Mouse (Mus musculus) midbrain, embryonic 15.5 days (tissue): ENCODE measurements around the gene Slc25a33. TPM values are rescaled to one million over a fixed set of nuclear protein-coding genes. Genes with fewer than 3 reads are reported as not detected.

Source experiments
- ATAC-seq: fragments of 200-750 bp; cut with Nextera tagmentation; replicated peaks from 2 replicates; pipeline ENCODE4 v1.8.0; 2017; ENCODE audit warnings: moderate TSS enrichment
- H3K27ac ChIP-seq: fragments of 300-500 bp; sonication (generic); 2 replicates; pipeline ENCODE4 v1.5.1; 2015; ENCODE audit warnings: mild to moderate bottlenecking, inconsistent platforms
- H3K27me3 ChIP-seq: fragments of 300-500 bp; sonication (generic); replicated peaks from 2 replicates; pipeline ENCODE4 v1.6.1; 2015; ENCODE audit warnings: inconsistent platforms
- H3K36me3 ChIP-seq: fragments of 300-500 bp; sonication (generic); replicated peaks from 2 replicates; pipeline ENCODE4 v1.6.1; 2015; ENCODE audit warnings: inconsistent platforms
- H3K4me1 ChIP-seq: fragments of 300-500 bp; sonication (generic); 2 replicates; pipeline ENCODE4 v1.6.1; 2015; ENCODE audit warnings: inconsistent platforms
- H3K4me2 ChIP-seq: fragments of 300-500 bp; sonication (generic); 2 replicates; pipeline ENCODE4 v1.6.1; 2015; ENCODE audit warnings: inconsistent platforms, mild to moderate bottlenecking, moderate library complexity
- H3K4me3 ChIP-seq: fragments of 300-500 bp; sonication (generic); 2 replicates; pipeline ENCODE4 v1.5.1; 2015; ENCODE audit warnings: mild to moderate bottlenecking, inconsistent platforms
- H3K9ac ChIP-seq: fragments of 300-500 bp; sonication (generic); 2 replicates; pipeline ENCODE4 v1.6.1; 2015; ENCODE audit warnings: mild to moderate bottlenecking, inconsistent platforms
- H3K9me3 ChIP-seq: fragments of 300-500 bp; sonication (generic); 2 replicates; pipeline ENCODE4 v1.6.1; 2016; ENCODE audit warnings: inconsistent platforms
- WGBS: fragments of 180-500 bp; shearing (Covaris S2); methylation state at CpG from one replicate; pipeline ENCODE4 v1.1.7; 2015; ENCODE audit warnings: mixed read lengths; 5-methylcytosine and 5-hydroxymethylcytosine counted together
- polyA plus RNA-seq: library from polyadenylated mRNA; unstranded; fragments of >200 nt; fragmentation: Nextera tagmentation; extraction: Ambion mirVana; gene quantifications from 2 replicates; pipeline ENCODE4 v1.2.1, GENCODE M21; 2015

The Slc25a33 gene
- polyA plus RNA-seq, 1 experiment from 2014 or later, result 27.4 TPM

DNA sequence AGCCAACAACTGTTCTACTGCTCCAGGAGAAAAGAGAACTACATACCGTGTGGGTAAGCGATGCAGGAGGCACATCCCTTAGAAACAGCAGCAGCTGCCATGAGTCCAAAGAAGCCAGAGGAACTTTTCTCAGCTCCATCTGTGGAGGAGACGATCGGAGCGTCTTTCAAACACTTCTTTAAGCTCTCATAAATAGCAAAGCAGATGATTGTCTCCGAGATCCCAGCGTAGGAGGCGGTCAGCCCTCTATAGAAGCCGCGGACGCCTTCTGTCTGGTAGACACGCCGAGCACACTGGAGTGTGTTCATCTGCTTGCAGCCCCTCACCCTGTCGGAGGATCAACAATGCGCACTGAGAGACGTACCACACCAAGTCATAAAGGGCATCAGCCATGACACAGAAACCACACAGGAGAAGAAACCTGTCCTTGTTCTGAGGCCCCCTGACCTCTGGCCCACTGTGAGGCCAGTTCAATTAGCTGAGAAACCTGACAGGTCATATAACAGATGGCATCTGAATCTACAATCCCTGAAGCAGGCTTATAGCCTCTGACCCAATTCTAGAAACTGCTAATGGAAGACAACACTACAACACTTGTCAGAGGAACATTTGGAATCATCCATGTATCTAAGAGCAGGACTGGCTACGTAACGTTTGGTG is 24.9 kb downstream of the Slc25a33 start:
- 0 out of 2 replicates have a peak, but pooled peaks cover 4% of the 10 kb centered on the region for H3K27me3 ChIP-seq
- no peak for ATAC-seq

DNA sequence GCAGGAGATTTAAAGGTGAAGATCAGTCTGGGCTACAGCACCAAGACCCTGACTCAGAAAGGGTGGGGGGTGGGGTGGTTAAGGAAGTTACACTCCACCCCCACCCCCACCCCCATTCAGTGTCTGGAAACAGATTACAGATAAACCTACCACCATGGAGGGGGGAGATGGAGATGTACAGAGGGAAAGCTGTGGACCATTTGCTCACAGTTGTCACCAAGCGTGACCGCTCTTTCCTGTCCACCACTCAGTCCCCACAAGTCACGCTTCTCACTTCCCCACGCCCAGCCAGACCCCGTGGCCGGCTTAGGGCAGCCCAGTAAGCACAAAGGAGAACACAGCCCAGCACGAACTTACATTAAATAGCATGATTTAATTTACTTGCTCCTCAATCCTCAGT is 30.0 kb downstream of the Slc25a33 start:
- 81% methylated on average over 7 of the region's 7 CpGs for WGBS
- H3K9ac ChIP-seq, result no peak overlapping the region

More for the DNA sequence above, 24.9 kb downstream of the Slc25a33 start:
- Histone ChIP-seq H3K36me3 (peaks cover 8% of the 10 kb centered on the region; the same call in 1 of the 2 replicates), H3K9me3 (no peaks in the 10 kb centered on the region), H3K4me3 (no peak overlapping the region), H3K4me1 (peaks cover 3% of the 10 kb centered on the region; the same call in 1 of the 2 replicates), H3K27ac (no peak overlapping the region), H3K9ac (no peak overlapping the region), H3K4me2 (no peak overlapping the region)
- 86% methylated on average over 18 of the region's 18 CpGs for WGBS

DNA sequence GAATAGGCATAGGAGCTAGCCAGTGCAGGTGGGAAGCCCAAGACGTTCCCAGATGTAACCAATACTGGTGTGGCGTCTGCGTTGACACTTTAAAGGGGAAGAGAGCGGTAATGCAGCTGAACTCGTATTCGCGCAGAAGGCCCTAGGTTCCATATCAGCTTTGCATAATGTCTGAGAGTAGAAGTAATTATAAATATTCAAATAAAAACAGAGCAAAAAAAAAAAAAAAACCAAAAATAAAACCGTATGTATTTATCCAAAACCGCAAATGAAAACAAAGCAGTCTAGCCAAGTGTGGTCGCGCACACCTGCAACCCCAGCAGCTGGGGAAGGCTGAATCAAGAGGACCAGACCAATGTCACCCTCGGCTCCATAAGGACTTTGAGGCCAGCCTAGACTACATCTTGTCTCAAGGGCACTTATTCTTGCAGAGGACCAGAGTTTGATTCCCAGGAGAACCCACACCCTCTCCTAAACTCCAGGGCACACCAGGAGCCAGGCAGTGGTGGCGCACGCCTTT is 32.0 kb downstream of the Slc25a33 start:
- Histone ChIP-seq H3K36me3 (peaks cover 10% of the 10 kb centered on the region; the same call in 1 of the 2 replicates), H3K4me2 (no peak overlapping the region), H3K9ac (no peak overlapping the region), H3K27ac (no peak overlapping the region), H3K9me3 (no peaks in the 10 kb centered on the region), H3K4me3 (no peak overlapping the region), H3K4me1 (peaks cover 7% of the 10 kb centered on the region), H3K27me3 (no peaks in the 10 kb centered on the region)
- 94% methylated on average over 14 of the region's 14 CpGs for WGBS
- ATAC-seq, result no peak

More for the DNA sequence above, 30.0 kb downstream of the Slc25a33 start:
- no peak overlapping the region for H3K4me2 ChIP-seq
- no peak for ATAC-seq
- no peaks in the 10 kb centered on the region for H3K9me3 ChIP-seq
- H3K36me3 ChIP-seq, result peaks cover 10% of the 10 kb centered on the region; the same call in 1 of the 2 replicates
- no peak overlapping the region for H3K4me3 ChIP-seq
- H3K27ac ChIP-seq, result no peak overlapping the region
- no peaks in the 10 kb centered on the region for H3K27me3 ChIP-seq
- H3K4me1 ChIP-seq, result no peaks in the 10 kb centered on the region

DNA sequence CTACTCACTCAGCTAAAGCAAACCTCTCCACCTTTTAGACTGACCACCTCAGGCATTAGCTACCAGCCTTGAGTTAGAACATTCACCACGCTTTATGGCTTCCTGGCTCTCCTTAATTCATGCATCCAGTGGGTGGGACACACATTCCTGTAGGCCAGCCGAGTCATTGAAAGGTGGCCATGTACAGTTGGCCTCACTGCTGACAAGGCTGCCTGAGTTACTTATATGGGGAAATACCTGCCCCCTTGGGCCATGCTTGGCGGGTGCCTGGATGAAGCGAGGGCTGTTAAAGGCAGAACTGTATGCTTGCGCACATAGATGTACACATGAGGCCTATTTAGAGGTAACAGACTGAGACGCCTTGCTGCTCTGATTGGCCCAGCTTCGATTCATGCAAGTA is 33.8 kb downstream of the Slc25a33 start:
- 92% methylated on average over 7 of the region's 7 CpGs for WGBS
- Histone ChIP-seq H3K9me3 (no peaks in the 10 kb centered on the region), H3K27ac (no peak overlapping the region), H3K4me1 (peaks cover 25% of the 10 kb centered on the region), H3K27me3 (no peaks in the 10 kb centered on the region), H3K4me3 (no peak overlapping the region), H3K36me3 (peaks cover 6% of the 10 kb centered on the region; the same call in 1 of the 2 replicates), H3K4me2 (no peak overlapping the region), H3K9ac (no peak overlapping the region)
- ATAC-seq, result no peak

DNA sequence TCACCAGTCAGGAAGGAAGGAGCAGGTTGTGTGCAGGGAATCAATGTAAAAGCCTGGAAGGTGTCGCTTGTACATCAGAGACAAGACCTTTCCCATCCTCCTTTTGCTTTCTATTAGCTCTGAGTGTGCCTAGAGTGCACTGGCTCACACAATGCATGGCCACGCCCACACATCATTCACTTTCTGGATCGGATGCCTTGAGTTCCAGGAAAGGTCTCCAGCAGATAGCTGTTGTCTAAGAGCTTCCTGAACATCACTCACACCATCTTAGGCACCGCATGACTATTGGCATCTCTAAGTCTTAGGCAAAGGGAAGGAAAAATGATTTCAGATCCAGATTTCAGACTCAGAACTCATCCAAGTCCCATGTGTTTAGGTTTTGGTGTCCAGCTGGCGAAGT is 34.6 kb downstream of the Slc25a33 start:
- H3K9me3 ChIP-seq, result no peaks in the 10 kb centered on the region
- WGBS, result 88% methylated on average over 5 of the region's 5 CpGs

DNA sequence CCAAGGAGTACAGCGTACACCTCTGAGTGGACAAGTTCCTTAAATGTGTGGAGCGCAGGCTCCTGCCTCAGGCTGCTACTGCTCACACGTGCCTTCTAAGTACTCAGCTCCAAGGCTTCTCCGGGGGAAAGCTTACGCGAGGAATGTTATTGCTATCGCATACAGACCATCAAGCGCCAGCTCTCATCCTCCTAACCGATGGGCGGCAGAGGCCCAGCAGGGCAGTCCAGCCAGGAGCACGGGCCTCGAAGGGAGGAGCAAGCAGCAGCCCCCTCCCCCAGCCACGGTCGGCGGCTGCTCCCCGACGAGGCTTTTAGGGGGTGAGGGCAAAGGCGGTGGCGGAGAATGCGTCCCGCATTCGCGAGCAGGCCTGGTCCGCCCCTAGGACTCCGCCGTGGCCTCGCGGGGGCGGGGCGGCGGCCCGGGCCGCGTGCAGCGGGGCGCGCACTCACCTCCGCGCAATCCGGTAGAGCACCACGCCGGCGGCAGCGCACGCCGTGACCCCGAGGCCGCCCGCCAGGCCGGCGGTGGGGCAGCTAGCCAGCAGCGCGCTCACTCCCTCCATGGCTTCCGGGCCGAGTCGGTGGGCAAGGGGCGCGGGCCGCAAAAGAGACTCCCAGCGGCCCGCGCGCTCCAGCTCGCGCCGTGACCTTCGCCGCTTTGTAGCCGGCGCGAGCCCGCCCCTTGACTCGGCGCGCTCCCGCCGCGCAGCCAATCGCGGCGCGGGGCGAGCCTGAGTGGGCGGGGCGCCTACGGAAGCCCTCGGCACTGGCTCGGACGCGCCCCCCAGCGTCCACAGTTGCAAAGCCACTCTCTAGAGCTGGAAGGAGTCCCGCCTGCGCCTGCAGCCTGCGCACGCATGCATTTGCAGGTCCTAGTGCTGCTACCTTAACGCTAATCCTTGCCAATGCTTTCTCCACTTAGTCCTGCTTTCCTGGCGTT is 36.4 kb downstream of the Slc25a33 start, which contains the start of gene Tmem201:
Tmem201 (minus strand) TSS at position 662 of the 942 bp plus-strand sequence.
- Histone ChIP-seq H3K4me1 (peaks cover 51% of the 10 kb centered on the region), H3K4me3 (peak within 1 kb of the TSS; percentile 91), H3K27ac (peak within 1 kb of the TSS; percentile 85), H3K27me3 (no peaks in the 10 kb centered on the region), H3K4me2 (peak within 1 kb of the TSS; percentile 91), H3K9ac (peak within 1 kb of the TSS; percentile 86), H3K9me3 (no peaks in the 10 kb centered on the region), H3K36me3 (peaks cover 6% of the 10 kb centered on the region; the same call in 1 of the 2 replicates)
- under 1% methylated on average over 79 of the region's 97 CpGs for WGBS
- ATAC-seq, result peak; percentile 93

More for the DNA sequence above, 34.6 kb downstream of the Slc25a33 start:
- ATAC-seq, result no peak
- no peaks in the 10 kb centered on the region for H3K27me3 ChIP-seq
- H3K4me2 ChIP-seq, result no peak overlapping the region
- H3K27ac ChIP-seq, result no peak overlapping the region
- no peak overlapping the region for H3K9ac ChIP-seq
- peaks cover 6% of the 10 kb centered on the region; the same call in 1 of the 2 replicates for H3K36me3 ChIP-seq
- no peak overlapping the region for H3K4me3 ChIP-seq
- H3K4me1 ChIP-seq, result peaks cover 33% of the 10 kb centered on the region

DNA sequence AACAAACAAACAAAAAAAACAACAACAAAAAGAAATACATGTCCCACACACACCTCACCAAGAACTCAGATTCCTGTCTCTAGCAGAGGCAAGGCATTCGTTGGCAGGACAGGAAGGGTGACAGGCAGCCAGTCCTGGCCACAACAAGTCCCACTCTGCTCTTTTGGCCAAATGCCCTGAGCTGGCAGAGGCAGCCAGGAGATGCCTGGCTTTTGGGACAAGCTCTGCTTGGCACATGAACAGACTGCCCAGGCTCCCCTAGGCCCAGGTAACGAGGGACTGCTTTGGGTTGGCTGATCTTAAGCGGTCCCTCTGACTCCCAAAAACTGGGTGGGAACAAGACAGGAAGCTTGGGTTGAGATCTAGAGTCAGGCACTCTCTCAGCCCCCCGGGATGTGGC is 37.5 kb downstream of the Slc25a33 start:
- H3K4me3 ChIP-seq, result peak overlapping the region; percentile 91
- H3K4me1 ChIP-seq, result peaks cover 55% of the 10 kb centered on the region
- H3K4me2 ChIP-seq, result peak overlapping the region; percentile 91
- no peaks in the 10 kb centered on the region for H3K9me3 ChIP-seq
- peak overlapping the region; percentile 86 for H3K9ac ChIP-seq
- H3K27ac ChIP-seq, result no peak overlapping the region
- H3K36me3 ChIP-seq, result peaks cover 4% of the 10 kb centered on the region; the same call in 1 of the 2 replicates
- WGBS, result 46% methylated on average over 4 of the region's 4 CpGs
- H3K27me3 ChIP-seq, result no peaks in the 10 kb centered on the region
- no peak for ATAC-seq

DNA sequence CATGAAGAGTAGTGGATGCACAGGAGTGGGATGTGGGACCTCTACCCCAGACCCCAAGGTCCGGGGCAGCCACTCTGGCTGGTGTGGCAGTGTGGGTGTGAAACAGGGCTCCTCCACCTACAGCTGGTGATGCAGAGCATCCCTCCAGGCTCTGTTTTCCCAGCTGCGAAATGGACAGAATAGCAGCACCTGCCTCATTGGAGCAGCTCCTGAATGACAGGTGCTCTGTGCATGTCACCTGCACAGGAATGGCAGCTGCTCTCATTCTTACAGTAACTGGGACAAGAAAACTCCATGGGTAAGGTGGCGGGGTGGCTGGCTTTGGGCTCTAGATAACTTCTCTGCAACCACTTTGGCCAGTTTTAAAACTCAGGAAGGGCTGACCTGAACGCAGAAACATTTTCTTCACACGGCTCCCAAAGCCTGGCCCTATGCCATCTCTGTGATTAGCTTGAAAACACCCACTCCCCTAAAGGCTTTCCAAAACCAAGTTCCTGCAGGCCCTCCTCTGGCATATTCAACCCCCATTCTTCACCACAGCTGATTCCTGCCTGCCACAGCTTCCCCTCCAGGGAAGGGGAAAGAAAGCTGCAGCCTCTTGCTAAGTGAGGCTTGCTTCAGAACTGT is 38.3 kb downstream of the Slc25a33 start:
- Histone ChIP-seq H3K27me3 (no peaks in the 10 kb centered on the region), H3K9me3 (no peaks in the 10 kb centered on the region), H3K36me3 (no peaks in the 10 kb centered on the region), H3K4me1 (peaks cover 55% of the 10 kb centered on the region), H3K4me3 (no peak overlapping the region), H3K4me2 (peak overlapping the region; percentile 91), H3K27ac (no peak overlapping the region), H3K9ac (0 out of 2 replicates have a peak overlapping the region, but pooled peaks have one; percentile 14)
- ATAC-seq, result no peak
- WGBS, result 74% methylated on average over 5 of the region's 5 CpGs

DNA sequence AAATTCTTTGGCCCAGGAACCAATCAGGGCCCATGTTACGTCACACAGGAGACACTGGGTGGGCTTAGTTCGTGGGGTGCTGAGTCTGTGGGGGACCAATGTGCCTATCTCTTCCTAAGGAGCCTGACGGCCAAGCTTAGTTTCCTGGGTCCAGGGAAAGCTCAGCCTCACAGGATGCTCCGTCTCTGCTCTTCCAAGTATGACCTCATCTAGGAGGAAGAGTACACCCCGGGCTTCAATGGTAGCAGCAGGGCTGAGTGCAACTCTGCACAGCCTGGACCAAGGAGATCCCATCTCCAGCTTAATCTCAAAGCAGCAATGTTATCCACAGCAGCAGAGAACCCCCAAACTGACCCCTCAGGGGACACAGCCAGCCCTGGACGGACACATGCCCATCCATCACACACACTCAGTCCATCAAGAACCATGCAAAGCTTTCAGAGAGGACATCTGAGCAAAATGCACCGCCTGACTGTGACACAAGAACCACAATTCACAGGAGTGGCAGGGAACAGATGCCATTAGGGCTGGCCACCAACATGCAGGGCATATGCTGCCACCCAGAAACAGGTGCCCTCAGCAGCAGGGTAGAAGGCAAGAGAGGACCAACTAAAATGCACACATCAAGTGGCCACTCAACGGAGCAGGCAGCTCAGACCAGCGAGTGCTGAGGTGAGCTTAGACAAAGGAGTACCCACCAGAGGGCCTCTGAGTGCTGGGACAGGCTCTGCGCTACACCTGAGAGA is 39.2 kb downstream of the Slc25a33 start:
- 0 out of 2 replicates have a peak overlapping the region, but pooled peaks have one; percentile 14 for H3K9ac ChIP-seq
- WGBS, result 78% methylated on average over 10 of the region's 10 CpGs
- no peak overlapping the region for H3K4me3 ChIP-seq
- no peaks in the 10 kb centered on the region for H3K27me3 ChIP-seq
- peak overlapping the region; percentile 91 for H3K4me2 ChIP-seq
- no peaks in the 10 kb centered on the region; the same call in 1 of the 2 replicates for H3K36me3 ChIP-seq
- H3K4me1 ChIP-seq, result peaks cover 55% of the 10 kb centered on the region
- ATAC-seq, result no peak
- H3K27ac ChIP-seq, result no peak overlapping the region
- no peaks in the 10 kb centered on the region for H3K9me3 ChIP-seq

DNA sequence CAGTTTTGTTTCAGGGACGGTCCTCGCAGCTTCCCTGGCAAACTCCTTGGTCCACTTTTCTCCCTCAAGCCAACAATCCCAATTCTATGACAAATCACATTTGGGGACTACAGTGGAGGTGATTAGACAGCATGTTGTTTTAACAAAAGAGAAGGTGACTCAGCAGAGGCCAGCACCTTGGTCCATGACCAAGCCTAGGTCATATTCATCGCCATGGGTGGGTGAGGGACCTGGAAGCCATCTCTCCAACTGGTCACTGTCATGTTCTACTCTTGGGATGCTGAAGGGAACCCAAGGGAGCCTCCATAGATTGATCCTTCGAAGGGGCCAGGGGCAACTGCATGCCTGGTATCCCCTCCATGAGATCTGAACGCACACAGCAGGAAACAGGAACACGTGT is 39.8 kb downstream of the Slc25a33 start:
- Histone ChIP-seq H3K4me2 (peak overlapping the region; percentile 28), H3K4me1 (peaks cover 55% of the 10 kb centered on the region), H3K27ac (peak overlapping the region; percentile 63), H3K9ac (peak overlapping the region; percentile 22; the same call in 1 of the 2 replicates), H3K4me3 (no peak overlapping the region), H3K36me3 (peaks cover 2% of the 10 kb centered on the region; the same call in 1 of the 2 replicates), H3K27me3 (no peaks in the 10 kb centered on the region), H3K9me3 (no peaks in the 10 kb centered on the region)
- no peak for ATAC-seq
- 91% methylated on average over 6 of the region's 6 CpGs for WGBS

DNA sequence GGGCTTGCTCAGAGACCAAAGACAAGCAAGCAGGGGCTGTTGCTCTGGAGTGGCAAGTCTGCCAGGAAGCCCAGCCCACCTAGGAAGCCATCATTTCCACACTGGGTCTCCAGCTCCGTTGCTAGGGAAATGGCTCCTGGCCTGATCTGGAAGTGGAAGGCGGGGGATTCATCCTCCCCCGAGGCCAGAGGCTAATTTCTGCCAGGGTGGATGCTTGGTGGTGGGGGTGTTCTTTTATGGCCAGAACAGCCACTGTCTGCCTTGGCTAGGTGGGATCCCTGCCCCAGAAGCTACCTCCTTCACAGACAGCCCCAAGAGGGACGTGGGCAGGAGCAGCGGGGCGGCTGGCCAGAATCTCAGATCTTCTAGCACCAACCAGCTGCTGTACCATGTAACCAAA is 40.3 kb downstream of the Slc25a33 start:
- Histone ChIP-seq H3K4me1 (peaks cover 55% of the 10 kb centered on the region), H3K4me3 (peak overlapping the region; percentile 2; the same call in 1 of the 2 replicates)
- WGBS, result 31% methylated on average over 6 of the region's 6 CpGs

More for the DNA sequence above, 40.3 kb downstream of the Slc25a33 start:
- Histone ChIP-seq H3K9ac (peak overlapping the region; percentile 22; the same call in 1 of the 2 replicates), H3K4me2 (peak overlapping the region; percentile 28), H3K27me3 (no peaks in the 10 kb centered on the region), H3K9me3 (no peaks in the 10 kb centered on the region), H3K27ac (peak overlapping the region; percentile 63), H3K36me3 (peaks cover 7% of the 10 kb centered on the region; the same call in 1 of the 2 replicates)
- no peak for ATAC-seq
